Mouse (Mus musculus) bone marrow macrophage, adult 2 months (primary cell): ENCODE data around the gene Dnhd1.

Experiments used
- CTCF ChIP-seq: IDR thresholded peaks from 2 replicates; pipeline ENCODE4 v1.5.1; 2012; ENCODE audit warnings: low read depth, mild to moderate bottlenecking, low read length, moderate library complexity
- POLR2A ChIP-seq: IDR thresholded peaks from 2 replicates; pipeline ENCODE4 v1.6.1; 2012; ENCODE audit warnings: mild to moderate bottlenecking, low read depth, low read length, borderline replicate concordance

DNA sequence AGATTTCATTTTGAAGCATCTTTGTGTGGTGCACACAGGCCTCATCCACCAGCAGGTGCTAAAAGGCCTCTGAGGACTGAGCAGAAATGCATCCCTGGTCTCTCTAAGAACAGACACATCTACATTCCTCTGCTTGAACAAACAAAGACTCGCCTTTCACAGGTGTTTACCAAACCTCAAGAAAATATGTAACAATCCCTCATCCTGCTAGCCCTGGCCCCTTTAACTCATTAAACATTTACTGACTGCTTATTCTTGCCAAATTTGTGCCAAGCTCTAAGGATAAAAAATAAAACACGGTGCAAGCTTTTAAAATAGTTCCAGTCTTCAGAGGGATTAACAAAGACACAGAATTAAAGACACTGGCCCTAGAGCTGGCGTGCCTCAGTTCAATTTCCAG lies 30.9 kb upstream of the Dnhd1 start:
- no peak for TF ChIP-seq POLR2A
- TF ChIP-seq CTCF = no peak
